Mouse (Mus musculus) megakaryocyte, adult 5-6 weeks (primary cell): ENCODE measurements around the gene Ski. TPM values are rescaled to one million over a fixed set of nuclear protein-coding genes. Genes with fewer than 3 reads are reported as not detected.

Experiments used
- ATAC-seq: 2 replicates; pipeline ENCODE4 v1.8.0; 2016; ENCODE audit warnings: mild to moderate bottlenecking, inconsistent platforms; ENCODE audit not compliant: poor library complexity, severe bottlenecking
- total RNA-seq, 2 experiments: library from RNA; stranded (forward) in 1 of 2; stranded (reverse) in 1 of 2; fragments of 153-499, 151-499 nt in 1 of 2; fragments of 221-1000, 200-1000 nt in 1 of 2; gene quantifications; 2 replicates each; pipeline versions ENCODE4 v1.2.3 to v1.2.4; 2015 to 2017

Ski gene
- total RNA-seq, 2 experiments from 2014 or later: 12.4 to 42.9 TPM

DNA sequence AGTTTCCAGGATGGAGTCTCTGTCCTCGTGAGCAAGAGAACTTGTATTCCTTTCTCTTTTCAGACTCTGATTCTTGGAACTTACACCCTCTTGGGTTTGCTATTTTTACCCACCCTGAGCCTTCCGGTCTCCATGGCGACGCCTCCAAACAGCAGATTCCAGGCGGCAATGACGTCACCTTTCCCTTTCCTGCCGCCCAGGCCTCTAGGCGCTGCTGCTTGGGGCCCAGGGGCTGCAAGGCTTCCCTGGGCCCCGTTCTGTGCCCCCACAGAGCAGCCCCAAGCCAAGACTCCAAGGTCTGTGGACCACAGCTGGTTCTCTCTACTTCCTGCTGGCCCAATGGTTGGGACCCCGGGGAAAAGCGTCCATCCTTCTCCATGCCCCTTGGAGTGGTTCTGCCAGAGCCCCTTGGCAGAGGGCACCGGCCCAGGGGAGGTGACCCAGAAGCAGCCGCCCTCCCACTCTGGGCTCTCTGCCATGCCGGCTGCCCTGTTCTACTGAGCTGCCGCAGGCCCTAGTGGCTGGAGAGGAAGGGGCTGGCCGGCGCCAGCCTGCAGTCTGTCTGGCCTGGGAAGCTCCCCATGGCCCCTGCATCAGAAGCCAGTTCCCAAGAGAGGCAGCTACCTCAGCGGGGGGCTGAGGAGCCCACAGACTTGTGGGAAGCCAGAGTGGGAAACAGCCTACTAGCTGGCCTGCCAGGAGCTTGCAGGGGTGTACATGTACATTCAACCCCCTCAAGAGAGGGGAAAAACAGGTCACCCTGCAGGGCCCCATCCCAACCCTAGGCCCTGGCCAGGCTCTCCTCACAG is 13.1 kb upstream of the Ski start:
- ATAC-seq: peak; percentile 32

DNA sequence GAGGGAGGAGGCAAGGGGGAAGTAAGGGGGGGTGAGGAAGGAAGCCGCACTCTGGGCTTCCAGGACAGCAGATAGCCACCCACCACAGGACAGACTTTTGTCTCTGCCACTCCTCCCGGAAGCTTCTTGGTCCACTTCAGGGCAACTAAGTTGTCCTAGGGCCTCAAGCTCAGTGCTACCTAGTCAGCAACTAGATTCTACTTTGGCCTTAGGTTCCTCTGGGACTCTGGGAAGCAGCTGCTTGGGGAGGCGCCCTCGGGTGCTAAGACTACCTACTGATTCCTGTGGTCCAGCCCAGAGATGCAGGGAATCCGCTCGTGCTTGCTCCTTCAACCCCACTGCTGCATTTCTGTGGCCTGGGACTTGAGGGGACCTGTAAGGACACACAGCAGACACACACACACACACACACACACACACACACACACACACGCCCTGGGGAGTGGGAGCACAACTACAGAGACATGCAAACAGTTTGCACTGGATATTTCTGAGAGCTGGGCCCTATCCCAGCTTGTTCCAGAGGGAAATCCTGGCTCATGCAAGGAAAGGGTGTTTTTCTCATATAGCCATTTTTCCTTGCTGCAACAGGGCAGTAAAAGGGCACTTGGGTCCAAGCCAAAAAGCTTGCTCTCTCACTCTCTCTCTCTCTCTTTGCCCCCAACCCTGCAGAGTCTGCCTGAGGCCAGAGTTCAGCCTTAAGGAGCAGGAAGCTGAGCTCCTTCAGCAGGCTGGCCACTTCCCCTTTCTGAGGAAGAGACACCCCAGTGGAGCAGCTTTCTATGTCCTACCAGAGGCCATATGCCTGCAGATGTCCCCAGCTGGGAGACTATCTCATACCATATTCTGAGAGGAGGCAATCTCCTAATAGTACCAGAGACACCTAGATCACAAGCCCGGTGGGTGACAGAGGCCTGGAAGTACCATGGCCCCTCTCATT is 12.2 kb upstream of the Ski start:
- peak; percentile 86 for ATAC-seq

DNA sequence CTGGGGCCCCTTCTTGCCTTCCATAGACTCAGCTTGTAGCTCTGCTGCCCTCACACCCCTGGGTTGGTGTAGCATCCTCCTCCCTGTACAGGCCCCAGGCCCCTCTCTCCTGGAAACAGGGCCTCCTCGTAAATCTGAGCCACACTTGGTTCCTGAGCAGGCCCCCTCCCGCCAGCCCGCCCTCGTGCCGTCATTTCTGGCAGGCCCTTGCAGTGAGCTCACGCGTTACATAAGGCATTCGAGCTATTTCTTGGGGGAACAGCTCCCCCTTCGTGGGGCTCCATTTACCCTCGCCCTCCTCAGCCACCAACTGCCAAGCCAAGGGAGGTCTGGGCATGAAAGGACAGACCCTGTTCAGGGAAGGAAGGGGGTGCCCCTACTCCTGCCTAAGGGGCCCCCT is 11.5 kb upstream of the Ski start:
- ATAC-seq: no peak

DNA sequence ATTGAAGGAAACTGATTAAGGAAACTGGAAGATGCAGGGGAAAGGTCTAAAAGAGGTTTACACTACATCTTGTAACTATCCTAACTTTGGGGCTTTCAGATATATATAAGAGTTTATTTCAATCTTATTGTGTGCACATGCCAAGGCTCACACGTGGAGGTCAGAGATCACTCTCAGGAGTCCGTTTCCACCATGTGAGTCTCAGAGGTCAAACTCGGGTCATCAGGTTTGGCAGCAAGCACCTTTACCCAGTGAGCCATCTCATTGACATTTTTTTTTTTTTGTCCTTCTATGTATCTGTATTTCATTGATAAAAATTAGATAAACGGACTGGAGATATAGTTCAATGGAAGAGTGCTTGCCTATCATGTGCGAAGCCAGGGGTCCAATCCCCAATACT is 6.1 kb upstream of the Ski start:
- no peak for ATAC-seq

DNA sequence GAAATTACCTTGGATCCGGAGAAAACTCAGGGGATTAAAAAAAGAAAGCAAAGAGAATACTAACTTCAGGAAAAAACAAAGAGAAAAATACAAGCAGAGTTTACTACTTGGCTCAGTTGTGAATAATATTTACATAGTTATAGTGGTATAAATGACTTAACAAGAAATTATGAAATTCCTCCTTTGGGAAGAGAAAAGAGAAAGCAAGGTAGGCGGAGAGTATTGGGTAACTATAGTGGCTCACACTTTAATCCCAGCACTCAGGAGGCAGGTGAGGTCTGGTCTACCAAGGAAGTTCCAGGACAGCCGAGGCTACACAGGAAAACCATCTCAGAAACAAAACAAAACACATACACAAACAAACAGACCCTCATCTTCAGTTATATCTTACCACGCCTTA is 5.6 kb upstream of the Ski start:
- no peak for ATAC-seq

DNA sequence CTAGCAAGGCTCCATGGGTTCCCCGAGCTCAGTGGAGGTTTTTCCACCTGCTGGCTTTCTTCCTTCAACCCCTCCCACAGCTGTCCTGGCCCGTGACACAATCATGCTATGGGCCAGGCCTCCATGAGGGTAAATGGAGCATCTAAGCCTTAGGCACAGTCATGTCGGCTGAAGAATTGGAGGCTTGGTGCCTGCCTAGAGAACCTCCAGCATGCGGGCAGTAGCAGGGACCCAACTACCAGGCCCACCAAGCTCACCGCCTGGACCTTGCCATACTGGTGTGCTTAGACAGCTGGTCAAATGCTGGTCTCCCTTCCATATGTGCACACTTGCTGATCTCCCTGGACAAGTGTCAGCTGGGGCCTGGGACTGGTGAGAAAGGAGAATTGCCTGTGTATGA is 3.5 kb upstream of the Ski start:
- ATAC-seq: no peak

DNA sequence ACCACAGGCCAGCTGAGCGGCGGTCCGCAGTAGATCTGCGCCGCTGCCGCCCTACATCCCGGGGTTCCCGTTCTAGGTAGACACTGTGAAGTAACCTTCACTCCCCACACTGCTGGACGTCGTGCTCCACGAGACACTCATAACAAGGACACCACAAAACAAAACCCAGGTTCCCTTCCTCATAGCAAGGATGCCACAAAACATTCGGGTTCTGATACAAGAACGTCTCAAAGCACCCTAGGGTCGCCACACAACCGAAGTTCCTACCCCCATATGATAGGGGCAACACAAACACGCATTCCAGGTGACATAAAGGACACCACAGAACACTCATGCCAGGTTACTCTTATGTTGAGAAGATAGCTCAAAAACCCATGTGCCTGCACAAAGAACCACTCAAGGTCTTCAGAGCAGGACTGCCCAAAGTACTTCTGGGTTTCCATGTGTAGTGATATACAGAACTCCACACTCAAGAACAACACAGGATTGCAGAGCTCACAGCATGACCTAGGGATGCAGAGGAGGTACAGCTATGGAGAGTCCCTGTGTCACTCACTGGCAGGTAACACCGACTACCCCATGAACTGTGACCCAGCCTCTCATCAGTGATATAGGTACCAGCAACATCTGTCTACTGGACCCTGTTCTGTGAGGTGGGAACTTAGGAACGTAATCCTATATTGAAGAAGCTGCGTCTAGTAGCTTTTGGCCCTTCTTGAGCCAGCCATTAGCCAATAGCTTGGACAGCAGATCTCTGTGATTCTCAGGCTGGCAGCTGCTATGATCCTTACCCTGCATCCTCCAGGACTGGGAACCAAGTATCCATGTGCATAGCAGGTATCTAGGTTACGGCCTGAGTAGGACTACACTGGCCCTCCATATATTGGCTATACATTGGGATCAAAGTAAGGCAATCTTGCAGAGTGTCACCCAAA is 1.5 kb upstream of the Ski start:
- no peak for ATAC-seq

DNA sequence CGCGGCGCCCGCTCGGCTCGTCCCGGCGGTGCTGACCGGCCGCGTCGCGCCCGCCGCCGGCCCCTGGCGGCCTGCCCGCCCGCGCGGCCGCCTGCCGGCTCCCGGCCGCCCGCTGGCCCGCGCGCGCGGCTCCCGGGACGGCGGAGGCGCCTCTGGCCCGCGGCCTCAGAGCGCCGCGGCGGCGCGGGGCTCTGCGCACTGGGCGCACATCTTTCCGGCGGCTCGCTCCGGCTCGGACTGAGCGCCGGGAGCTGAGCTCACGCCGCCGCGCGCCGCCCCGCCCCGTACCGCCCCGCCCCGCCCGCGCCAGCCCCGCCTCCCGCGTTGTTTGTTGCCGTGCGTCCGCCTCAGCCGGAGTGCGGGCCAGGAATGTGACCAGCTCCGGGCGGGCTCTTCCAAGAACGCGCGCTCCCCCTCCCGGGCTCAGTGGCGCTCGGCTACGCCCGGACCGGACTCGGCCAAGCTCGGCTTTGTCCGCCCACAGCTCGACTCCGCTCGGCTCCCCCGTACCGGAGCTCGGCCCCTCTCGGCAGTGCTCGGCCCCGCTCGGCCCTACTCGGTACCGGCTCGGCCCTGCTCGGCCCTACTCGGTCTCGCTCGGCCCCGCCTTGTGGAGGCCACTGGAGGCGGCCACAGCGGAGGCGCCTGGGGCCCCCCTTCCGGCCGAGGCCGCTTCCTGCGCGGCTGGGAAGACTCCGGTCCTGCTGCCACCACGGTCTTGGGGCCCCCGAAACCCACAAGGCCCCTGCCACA is 625 bp upstream of the Ski start:
- ATAC-seq: peak; percentile 80

DNA sequence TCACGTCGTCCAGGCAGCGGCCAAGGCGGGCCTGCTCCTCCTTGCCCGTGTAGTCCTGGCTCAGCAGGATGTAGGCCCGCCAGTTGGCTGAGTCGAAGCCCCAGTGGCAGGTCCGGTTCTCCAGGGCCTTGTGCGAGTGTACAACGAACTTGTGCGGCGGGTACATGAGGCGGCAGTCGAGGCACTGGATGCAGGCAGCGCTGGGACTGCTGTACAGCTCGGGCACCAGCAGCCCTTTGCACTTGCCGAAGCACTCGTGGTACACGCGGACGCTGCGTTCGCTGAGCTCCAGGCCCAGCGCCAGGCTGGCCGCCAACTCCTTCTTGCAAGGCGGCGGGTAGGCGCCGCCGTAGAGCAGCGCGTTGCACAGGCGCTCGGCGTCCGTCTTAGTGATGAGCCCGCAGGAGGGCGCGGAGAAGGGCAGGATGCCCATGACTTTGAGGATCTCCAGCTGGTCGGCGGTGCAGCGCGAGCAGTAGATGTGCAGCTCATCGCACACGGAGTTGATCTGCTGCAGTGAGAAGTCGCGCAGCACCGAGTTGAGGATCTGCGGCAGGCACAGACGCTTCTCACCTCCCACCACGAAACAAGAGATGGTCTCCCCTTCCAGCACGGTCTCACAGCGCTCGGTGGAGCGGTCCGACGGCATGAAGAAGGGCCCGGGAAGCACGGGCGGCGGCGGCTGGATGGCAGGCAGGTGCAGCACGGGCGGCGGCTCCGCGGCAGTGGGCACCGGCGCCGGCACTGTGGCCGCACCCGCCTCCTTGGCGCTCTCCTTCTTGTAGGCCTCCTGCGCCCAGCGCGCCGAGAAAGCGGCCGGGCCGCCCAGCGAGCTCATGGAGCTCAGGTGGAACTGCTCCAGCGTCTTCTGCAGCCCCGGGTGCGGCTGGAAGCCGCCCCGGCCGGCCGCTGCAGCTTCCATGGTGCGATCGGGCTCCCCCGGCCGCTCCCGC is 517 bp downstream of the Ski start:
- peak; percentile 7 for ATAC-seq

DNA sequence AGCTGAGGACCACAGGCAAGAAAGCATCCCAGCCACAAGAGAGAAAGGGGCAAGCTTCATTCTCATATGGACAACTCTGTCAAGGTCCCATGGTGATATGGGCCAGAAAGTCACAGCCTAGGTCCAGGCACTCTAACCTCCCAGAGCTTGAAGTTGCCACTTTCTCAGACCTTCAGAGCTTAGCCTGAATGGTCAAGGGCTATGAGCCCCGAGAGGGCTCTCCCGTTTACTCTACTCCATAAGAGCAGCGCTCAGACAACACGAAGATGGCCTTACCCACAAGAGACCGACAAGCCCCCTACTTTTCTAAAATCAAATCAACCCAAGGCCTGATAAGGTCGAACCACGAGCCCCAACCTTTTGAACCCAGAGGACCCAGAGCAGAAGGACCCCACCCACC is 1.3 kb downstream of the Ski start:
- ATAC-seq: no peak

DNA sequence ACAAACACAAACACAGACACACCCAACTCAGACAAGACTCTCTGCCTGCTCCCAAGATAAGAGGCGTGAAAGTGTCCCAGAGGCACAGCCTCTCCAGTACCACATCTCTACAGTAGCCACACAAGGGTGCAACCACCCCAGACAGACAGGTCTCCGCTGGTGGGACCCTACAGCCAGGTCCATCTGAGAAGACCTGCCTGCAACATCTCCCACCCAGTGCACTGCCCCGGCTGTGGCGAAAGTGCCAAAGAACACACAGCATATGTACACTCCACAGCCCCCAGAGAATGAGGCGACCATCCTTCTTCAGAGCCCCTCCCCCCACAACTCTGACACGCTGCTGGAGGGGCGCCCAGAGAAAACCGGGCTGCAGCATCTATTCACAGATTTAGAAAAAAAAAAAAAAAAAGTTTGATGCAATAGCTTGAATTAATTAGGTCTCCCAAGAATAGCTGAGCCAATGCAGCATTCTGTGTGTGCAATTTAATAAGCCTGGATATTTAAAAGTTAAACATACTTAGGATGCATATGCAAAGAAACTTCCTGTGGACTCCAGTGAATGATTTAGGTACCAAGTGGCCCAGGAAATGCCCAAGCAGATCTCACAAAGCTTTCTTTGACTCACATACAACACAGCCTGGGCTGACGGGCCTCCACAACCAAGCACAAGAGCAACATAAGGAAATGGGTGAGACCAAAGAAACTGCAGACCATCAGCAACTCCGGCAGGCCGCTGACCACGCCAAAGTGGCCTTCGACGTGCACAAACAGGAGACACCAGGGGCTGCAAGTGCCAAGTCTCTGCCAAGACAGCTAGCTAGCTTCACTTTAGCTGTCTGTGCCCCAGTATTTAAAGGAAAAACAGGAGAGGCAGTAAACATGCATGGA is 1.9 kb downstream of the Ski start:
- no peak for ATAC-seq

DNA sequence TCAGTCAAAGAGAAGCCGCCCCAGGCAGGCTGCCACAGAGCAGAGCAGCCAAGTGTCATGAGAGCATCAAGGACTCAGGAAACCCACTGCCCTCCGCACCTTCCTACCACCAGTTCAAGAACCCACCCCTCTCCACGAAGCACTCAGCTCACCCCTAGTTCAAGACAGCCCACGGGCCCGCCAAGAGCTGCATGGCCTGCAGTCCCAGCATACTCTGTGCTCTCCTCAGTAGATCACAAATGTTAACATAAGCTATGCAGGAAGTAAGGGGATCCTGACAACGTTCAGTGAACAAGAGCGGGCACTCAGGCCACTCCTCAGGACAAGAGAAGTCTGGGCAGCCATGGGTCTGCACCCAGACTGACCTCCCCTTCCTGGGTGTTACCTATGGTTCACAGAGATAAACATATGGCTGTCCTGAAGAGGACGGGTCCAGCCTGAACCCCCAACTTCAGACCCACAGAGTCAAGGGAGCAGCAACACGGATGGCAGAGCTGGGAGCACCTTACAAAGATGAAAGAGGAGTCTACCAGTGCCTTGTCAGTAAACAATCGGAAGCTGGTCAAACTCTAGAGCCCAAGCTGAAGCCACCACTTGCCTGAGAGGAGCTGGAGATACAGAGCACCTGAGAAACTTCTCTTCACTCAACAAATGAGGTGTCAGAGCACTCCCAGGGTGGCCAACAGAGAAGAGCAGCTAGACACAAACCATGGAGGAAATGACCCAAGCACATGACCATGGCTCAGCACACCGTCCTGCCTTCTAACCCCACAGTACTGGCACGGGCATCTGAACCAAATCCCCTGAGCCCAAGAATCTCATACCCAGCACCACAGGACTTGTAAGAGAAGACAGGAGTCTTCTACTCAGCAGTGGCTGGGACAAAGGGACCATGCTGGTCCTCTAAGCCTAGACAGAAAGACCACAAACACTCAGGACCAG is 2.9 kb downstream of the Ski start:
- no peak for ATAC-seq

DNA sequence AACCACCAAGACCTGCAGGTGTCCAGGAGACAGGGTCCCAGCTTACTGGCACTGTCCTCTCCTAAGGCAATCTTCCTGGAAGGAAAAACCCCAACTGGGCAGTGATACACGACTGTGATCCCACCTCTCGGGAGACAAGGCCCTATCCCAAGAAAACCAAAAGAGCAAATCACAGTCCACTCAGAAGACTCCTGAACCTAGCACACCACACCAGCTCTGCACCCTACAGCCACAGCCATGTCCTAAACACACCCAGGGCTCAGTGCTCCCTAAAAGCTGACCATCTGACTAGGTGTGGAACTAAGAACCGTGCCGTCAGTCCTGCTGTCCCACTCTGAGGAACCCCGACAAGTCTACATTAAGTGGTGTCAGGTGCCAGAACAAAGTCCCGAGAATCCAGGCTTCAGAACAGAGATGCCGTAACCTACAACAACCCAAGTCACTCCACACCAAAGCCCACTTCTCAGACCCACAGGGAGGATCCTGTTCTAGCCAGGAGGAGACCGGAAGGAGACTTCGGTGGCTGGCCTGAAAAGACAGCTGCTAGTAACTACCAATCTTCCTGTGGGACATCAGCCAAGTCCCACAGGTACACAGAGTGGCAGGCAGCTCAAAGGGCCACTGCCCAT is 4.2 kb downstream of the Ski start:
- ATAC-seq: no peak

DNA sequence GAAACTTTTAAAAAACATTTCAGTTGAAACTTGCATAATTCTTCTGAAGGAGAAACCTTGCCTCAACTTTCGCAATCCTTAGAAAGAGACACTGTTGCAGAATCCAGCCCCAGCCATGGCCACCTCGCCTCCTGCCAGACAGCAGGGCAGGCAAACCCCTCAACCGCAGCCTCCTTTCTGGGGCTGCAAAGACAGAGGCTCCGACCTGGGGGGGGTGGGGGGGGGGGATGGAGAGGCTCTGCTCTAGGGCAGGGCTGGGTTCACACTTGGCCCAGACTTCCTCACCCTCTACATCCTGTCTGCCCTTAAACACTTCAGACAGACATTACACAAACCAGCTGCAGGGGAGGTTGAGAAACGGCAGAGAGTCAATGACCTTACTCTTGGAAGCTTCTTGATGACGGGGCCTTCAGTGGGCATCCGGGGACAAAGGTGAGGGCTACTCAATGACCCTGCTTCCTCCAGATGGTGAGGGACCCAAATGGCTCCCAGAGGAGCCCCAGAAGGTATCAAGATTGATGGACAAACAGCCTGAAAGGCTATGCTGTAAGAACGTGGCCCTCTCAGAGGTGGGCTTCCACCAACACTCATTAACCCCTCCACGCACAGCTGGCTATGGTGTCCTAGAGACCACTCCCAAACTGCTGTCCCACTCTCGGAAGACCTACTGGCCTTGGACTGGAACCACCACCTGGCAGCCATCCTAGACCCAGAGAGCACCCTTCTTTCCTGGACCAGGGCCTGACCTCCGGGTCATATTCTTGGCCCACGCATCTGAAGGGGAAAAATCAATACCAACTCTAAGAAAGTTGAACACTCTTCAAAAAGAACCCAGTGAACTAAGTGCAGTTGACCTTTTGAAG is 4.9 kb downstream of the Ski start:
- ATAC-seq: peak; percentile 68
